Mouse (Mus musculus) large intestine, adult 2 months (tissue): ENCODE measurements around the gene Krtap1-3. TPM values are rescaled to one million over a fixed set of nuclear protein-coding genes. Genes with fewer than 3 reads are reported as not detected.

Experiments used
- DNase-seq: peaks from one replicate; pipeline ENCODE4 v3.0.0-alpha.2; 2012; ENCODE audit warnings: low read depth, low spot score
- WGBS: fragments of 180-500 bp; shearing (Covaris S2); methylation state at CpG from one replicate; pipeline ENCODE4 v1.1.7; 2018; 5-methylcytosine and 5-hydroxymethylcytosine counted together
- polyA plus RNA-seq: library from polyadenylated mRNA; depleted of rRNA; stranded (reverse); fragments of >200 nt; gene quantifications from 2 replicates; pipeline ENCODE4 v1.2.3, GENCODE M21; 2012; rRNA removed

Krtap1-3 gene
- polyA plus RNA-seq, 1 experiment: not detected

GRCm38 (mm10) chr11:99562580-99562979 is 28.6 kb downstream of the Krtap1-3 start:
- no peak for DNase-seq
- 82% methylated on average over 6 of the region's 6 CpGs for WGBS

GRCm38 (mm10) chr11:99559366-99559765 is 31.8 kb downstream of the Krtap1-3 start, which contains the start of gene Gm11939:
Gm11939 (minus strand) TSS chr11:99559466.
- 39% methylated on average over 9 of the region's 9 CpGs for WGBS
- DNase-seq: no peak

GRCm38 (mm10) chr11:99557976-99558745 is 33.0 kb downstream of the Krtap1-3 start:
- no peak for DNase-seq
- 81% methylated on average over 3 of the region's 3 CpGs for WGBS

GRCm38 (mm10) chr11:99556753-99557152 is 34.4 kb downstream of the Krtap1-3 start, which contains the start of gene Krtap3-2:
Krtap3-2 (minus strand) TSS chr11:99556853.
- DNase-seq: no peak
- WGBS: 100% methylated on average over 2 of the region's 2 CpGs

GRCm38 (mm10) chr11:99556195-99556594 is 34.9 kb downstream of the Krtap1-3 start:
- no peak for DNase-seq
- 89% methylated on average over 2 of the region's 2 CpGs for WGBS

- no peak for DNase-seq
- 62% methylated on average over 4 of the region's 4 CpGs for WGBS
Measured at GRCm38 (mm10) chr11:99550765-99551164, 40.4 kb downstream of the Krtap1-3 start, which contains the start of gene Krtap3-3. Krtap3-3 (minus strand) TSS chr11:99550865.

GRCm38 (mm10) chr11:99547892-99548291 is 43.2 kb downstream of the Krtap1-3 start:
- no peak for DNase-seq

Other genes starting within 250 kb of the Krtap1-3 start
- not detected in 2 replicates for gene Krt27, start 240.2 kb downstream of the Krtap1-3 start, polyA plus RNA-seq
- gene Krt28, start 216.4 kb downstream of the Krtap1-3 start, polyA plus RNA-seq: 0.06 TPM in 1 of 2 replicates, not detected in the other
- 0.84 and 1.1 TPM in 2 replicates for gene Krt10, start 202.0 kb downstream of the Krtap1-3 start, polyA plus RNA-seq
- 3.9 and 4.5 TPM in 2 replicates for gene Krt12, start 169.1 kb downstream of the Krtap1-3 start, polyA plus RNA-seq
- 409 and 926 TPM in 2 replicates for gene Krt20, start 153.2 kb downstream of the Krtap1-3 start, polyA plus RNA-seq
- gene Krt23, start 98.2 kb downstream of the Krtap1-3 start, polyA plus RNA-seq: 1.0 and 2.8 TPM in 2 replicates
- gene Krt39, start 70.0 kb downstream of the Krtap1-3 start, polyA plus RNA-seq: not detected in 2 replicates
- not detected in 2 replicates for gene Krt40, start 48.2 kb downstream of the Krtap1-3 start, polyA plus RNA-seq
- not detected in 2 replicates for gene Krtap3-3, start 40.5 kb downstream of the Krtap1-3 start, polyA plus RNA-seq
- not detected in 2 replicates for gene Krtap3-2, start 34.5 kb downstream of the Krtap1-3 start, polyA plus RNA-seq
- gene Gm11939, start 31.9 kb downstream of the Krtap1-3 start, polyA plus RNA-seq: not detected in 2 replicates
- gene Krtap3-1, start 24.7 kb downstream of the Krtap1-3 start, polyA plus RNA-seq: 0.30 and 0.55 TPM in 2 replicates
- not detected in 2 replicates for gene Krtap1-5, start 10.3 kb downstream of the Krtap1-3 start, polyA plus RNA-seq
- gene Krtap1-4, start 7.7 kb downstream of the Krtap1-3 start, polyA plus RNA-seq: not detected in 2 replicates
- not detected in 2 replicates for gene Krtap9-3, start 6.8 kb upstream of the Krtap1-3 start, polyA plus RNA-seq
- 0.21 TPM in 1 of 2 replicates, not detected in the other for gene Gm11938, start 12.0 kb upstream of the Krtap1-3 start, polyA plus RNA-seq
- not detected in 2 replicates for gene Gm11937, start 18.9 kb upstream of the Krtap1-3 start, polyA plus RNA-seq
- 0.22 TPM in 1 of 2 replicates, not detected in the other for gene Krtap2-4, start 23.5 kb upstream of the Krtap1-3 start, polyA plus RNA-seq
- gene Gm11562, start 29.1 kb upstream of the Krtap1-3 start, polyA plus RNA-seq: 0.26 TPM in 1 of 2 replicates, not detected in the other
- not detected in 2 replicates for gene Krtap4-1, start 36.9 kb upstream of the Krtap1-3 start, polyA plus RNA-seq
- not detected in 2 replicates for gene Krtap4-2, start 43.7 kb upstream of the Krtap1-3 start, polyA plus RNA-seq
- gene Krtap4-7, start 52.8 kb upstream of the Krtap1-3 start, polyA plus RNA-seq: not detected in 2 replicates
- not detected in 2 replicates for gene Gm11555, start 58.9 kb upstream of the Krtap1-3 start, polyA plus RNA-seq
- gene Gm11563, start 67.6 kb upstream of the Krtap1-3 start, polyA plus RNA-seq: not detected in 2 replicates
- not detected in 2 replicates for gene Krtap4-6, start 74.6 kb upstream of the Krtap1-3 start, polyA plus RNA-seq
- not detected in 2 replicates for gene Gm14190, start 99.4 kb upstream of the Krtap1-3 start, polyA plus RNA-seq
- not detected in 2 replicates for gene Gm14180, start 143.0 kb upstream of the Krtap1-3 start, polyA plus RNA-seq
- not detected in 2 replicates for gene Gm11595, start 181.6 kb upstream of the Krtap1-3 start, polyA plus RNA-seq
- gene Krtap4-8, start 189.4 kb upstream of the Krtap1-3 start, polyA plus RNA-seq: not detected in 2 replicates
- gene Krtap4-9, start 193.9 kb upstream of the Krtap1-3 start, polyA plus RNA-seq: not detected in 2 replicates
- not detected in 2 replicates for gene Gm11596, start 202.1 kb upstream of the Krtap1-3 start, polyA plus RNA-seq
- not detected in 2 replicates for gene Gm11569, start 207.6 kb upstream of the Krtap1-3 start, polyA plus RNA-seq
- not detected in 2 replicates for gene Gm11554, start 213.1 kb upstream of the Krtap1-3 start, polyA plus RNA-seq
- not detected in 2 replicates for gene Krtap4-13, start 218.6 kb upstream of the Krtap1-3 start, polyA plus RNA-seq
- gene Gm11564, start 224.3 kb upstream of the Krtap1-3 start, polyA plus RNA-seq: not detected in 2 replicates
- gene 2300003K06Rik, start 246.7 kb upstream of the Krtap1-3 start, polyA plus RNA-seq: not detected in 2 replicates